Comparison of ENCODE assay signal across 16 mouse cellular contexts in genomic region chr10:83076816-83077215, GRCm38 (mm10).
"Had no signal": no experiment of that assay in that cellular context is flagged by ENCODE, and none has a peak within 500 bp of the region (broad histone marks: within the 10 kb centered on the region; RNA-seq: fewer than 3 reads in every experiment).

No protein-coding gene starts in this region.

- H3K36me3 ChIP-seq: lung, embryonic 15.5 days; midbrain, embryonic 13.5 days; midbrain, embryonic 15.5 days; neural tube, embryonic 12.5 days had no signal

- H3K9me3 ChIP-seq: lung, embryonic 15.5 days; megakaryocyte, embryonic 14.5 days; midbrain, embryonic 13.5 days; midbrain, embryonic 15.5 days; neural tube, embryonic 12.5 days had no signal

- ATAC-seq: lung, postnatal 0 days; midbrain, embryonic 13.5 days; midbrain, embryonic 15.5 days had no signal

- H3K27me3 ChIP-seq: lung, embryonic 15.5 days; megakaryocyte, embryonic 14.5 days; midbrain, embryonic 13.5 days; midbrain, embryonic 15.5 days; neural tube, embryonic 12.5 days had no signal

- H3K9ac ChIP-seq: lung, embryonic 15.5 days; midbrain, embryonic 13.5 days; midbrain, embryonic 15.5 days; neural tube, embryonic 12.5 days had no signal

- H3K27ac ChIP-seq: lung, embryonic 15.5 days; macrophage; midbrain, embryonic 13.5 days; midbrain, embryonic 15.5 days; neural tube, embryonic 12.5 days had no signal

- DNase-seq: lung, adult 2 months; lung, postnatal 14 days; lung, postnatal 36 days; right cerebral cortex, postnatal 14 days; spleen, adult 18-20 months; thymus, adult 18-20 months; thymus, postnatal 14 days; thymus, postnatal 36 days had no signal

- H3K4me2 ChIP-seq: lung, embryonic 15.5 days; midbrain, embryonic 11.5 days; midbrain, embryonic 13.5 days; midbrain, embryonic 15.5 days; neural tube, embryonic 12.5 days had no signal

- H3K4me3 ChIP-seq: lung, embryonic 15.5 days; megakaryocyte, embryonic 14.5 days; midbrain, embryonic 13.5 days; midbrain, embryonic 15.5 days; neural tube, embryonic 12.5 days had no signal
